Mouse (Mus musculus) heart, postnatal 0 days (tissue): ENCODE measurements around the gene Supt3.

Source experiments
- CTCF ChIP-seq: IDR thresholded peaks from 2 replicates; pipeline ENCODE4 v1.5.1; 2016; ENCODE audit warnings: antibody characterized with exemption, control low read depth, low read depth
- EP300 ChIP-seq: IDR thresholded peaks from 2 replicates; pipeline ENCODE4 v1.6.1; 2016; ENCODE audit warnings: antibody characterized with exemption, low read depth

DNA sequence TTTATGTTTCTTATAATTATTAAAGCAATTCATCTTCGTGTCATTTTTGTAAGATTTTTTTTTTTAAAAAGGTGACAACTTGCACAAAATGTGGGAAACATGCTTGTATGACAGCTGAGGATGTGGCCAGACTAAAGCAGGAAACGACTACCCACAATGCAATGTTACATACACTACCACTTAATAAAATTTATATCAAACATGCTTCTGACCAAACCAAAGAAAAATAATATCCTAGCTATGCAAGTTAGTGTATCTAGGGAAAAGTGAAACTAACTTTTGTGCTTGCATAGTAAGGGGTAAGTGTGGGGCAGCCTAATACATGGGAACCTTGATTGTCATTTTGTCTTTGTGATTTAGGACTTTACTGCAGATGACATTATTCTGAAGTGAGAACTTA is 41.9 kb downstream of the Supt3 start:
- TF ChIP-seq CTCF = no peak
- no peak for TF ChIP-seq EP300
